Mouse (Mus musculus) olfactory bulb, adult 2 months (tissue): ENCODE measurements around the gene Tmem82.

Source experiments
- CTCF ChIP-seq: fragments of 200-500 bp; IDR thresholded peaks from 2 replicates; pipeline ENCODE4 v1.5.1; 2012; ENCODE audit warnings: low read depth, mild to moderate bottlenecking, low read length, moderate library complexity; ENCODE audit not compliant: insufficient read depth
- POLR2A ChIP-seq: fragments of 200-500 bp; IDR thresholded peaks from 2 replicates; pipeline ENCODE4 v1.6.1; 2012; ENCODE audit warnings: mild to moderate bottlenecking, low read depth, low read length, moderate library complexity; ENCODE audit not compliant: insufficient read depth

GRCm38 (mm10) chr4:141630021-141630420 is 11.6 kb upstream of the Tmem82 start:
- TF ChIP-seq POLR2A (no peak), CTCF (no peak)
